ENCODE assay signal across 14 mouse cellular contexts in the genomic region with DNA sequence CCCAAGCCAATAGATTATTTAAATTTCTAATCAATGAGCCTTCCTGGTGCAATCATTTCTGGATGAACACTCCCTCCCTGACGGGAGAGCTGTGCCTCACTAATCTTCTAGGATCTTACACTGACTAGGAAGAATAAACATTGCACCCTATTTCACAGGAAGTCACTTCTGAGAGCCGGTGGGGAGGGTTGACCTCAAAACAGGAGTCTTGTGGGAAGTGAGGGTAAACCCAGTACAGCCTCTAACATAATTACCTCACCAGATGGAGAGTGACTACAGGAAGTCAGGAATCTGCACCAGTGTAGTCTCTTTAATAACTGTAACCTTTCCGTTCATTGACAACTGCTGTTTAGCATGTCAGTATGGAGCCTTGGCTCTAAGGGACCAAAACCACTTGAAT.
DNase-seq lines count a peak whose midpoint lies in the region; ATAC-seq lines count a peak whose summit lies in the region.
"Had no signal": no experiment of that assay in that cellular context is flagged by ENCODE, and none has a peak within 500 bp of the region (broad histone marks: within the 10 kb centered on the region; RNA-seq: fewer than 3 reads in every experiment).

No protein-coding gene starts in this region.

- H3K27ac ChIP-seq in kidney, embryonic 16.5 days (ENCODE audit: low read length): peak overlapping the region; percentile 30; the same call in 1 of the 2 replicates
- H3K27ac ChIP-seq: forebrain, embryonic 10.5 days; neural tube, embryonic 12.5 days had no signal

- no peak overlapping the region for H3K4me2 ChIP-seq in kidney, embryonic 16.5 days (replicated peaks; ENCODE audit: low read depth, low read length)
- H3K4me2 ChIP-seq: neural tube, embryonic 12.5 days had no signal

- H3K9ac ChIP-seq in kidney, embryonic 16.5 days (replicated peaks; ENCODE audit: low read length): no peak overlapping the region
- H3K9ac ChIP-seq: neural tube, embryonic 12.5 days had no signal

- H3K9me3 ChIP-seq in kidney, embryonic 16.5 days (ENCODE audit: low read length): no peaks in the 10 kb centered on the region
- H3K9me3 ChIP-seq: forebrain, embryonic 10.5 days; G1E; neural tube, embryonic 12.5 days had no signal

- 0 out of 2 replicates have a peak, but pooled peaks have one; percentile 21 for ATAC-seq in kidney, embryonic 16.5 days (ENCODE audit: low FRiP score, low TSS enrichment)
- ATAC-seq in activated CD4-positive, CD25-positive, alpha-beta regulatory T cell, adult 4 months: peak; percentile 28
- ATAC-seq in inflammation-experienced regulatory T-cells, adult 6 months: peak; percentile 50

- no peaks in the 10 kb centered on the region for H3K27me3 ChIP-seq in kidney, embryonic 16.5 days (ENCODE audit: insufficient read depth, low read length)
- H3K27me3 ChIP-seq: neural tube, embryonic 12.5 days had no signal

- WGBS in kidney, embryonic 16.5 days: 16% methylated on average over 3 of the region's 3 CpGs

- H3K36me3 ChIP-seq in kidney, embryonic 16.5 days (ENCODE audit: insufficient read depth, low read length): no peaks in the 10 kb centered on the region
- H3K36me3 ChIP-seq: forebrain, embryonic 10.5 days; G1E; neural tube, embryonic 12.5 days had no signal

- H3K4me1 ChIP-seq in kidney, embryonic 16.5 days (ENCODE audit: insufficient read depth, low read length): peaks cover 13% of the 10 kb centered on the region

- no peak overlapping the region for H3K4me3 ChIP-seq in kidney, embryonic 16.5 days (ENCODE audit: low read length)
- H3K4me3 ChIP-seq: forebrain, embryonic 10.5 days; neural tube, embryonic 12.5 days had no signal

- DNase-seq in kidney, postnatal 25 days: no peak
- peak; percentile 21 to 54 for DNase-seq in thymus, adult 18-20 months
- DNase-seq in frontal cortex, adult 2 months (ENCODE audit: extremely low spot score in 1 of 2, low spot score in 1 of 2): no peak
- no peak for DNase-seq in spleen, adult 18-20 months
- no peak for DNase-seq in neural tube, embryonic 10.5 days (ENCODE audit: extremely low spot score, low spot score)
- DNase-seq: adrenal gland, adult 8-10 months; cerebellum, adult 9-11 months; right cerebral cortex, postnatal 14 days had no signal

Comparison
In these comparisons a context has a peak if more than half of its experiments do, and no peak if none do; other contexts are left out.
1. DNase-seq: peak in thymus, adult 18-20 months (2 of 2); none in kidney, postnatal 25 days (0 of 2), frontal cortex, adult 2 months (0 of 2), spleen, adult 18-20 months (0 of 2) and neural tube, embryonic 10.5 days (single experiment).
2. Peak in every context shown above with its lines, with median percentiles within 50 percentile points of each other: ATAC-seq.